Mouse (Mus musculus) kidney, postnatal 0 days (tissue): Measurements from ENCODE around the gene Amotl1. TPM values are rescaled to one million over a fixed set of nuclear protein-coding genes. Genes with fewer than 3 reads are reported as not detected.

Experiments used
- ATAC-seq: fragments of 200-750 bp; cut with Nextera tagmentation; replicated peaks from 2 replicates; pipeline ENCODE4 v1.8.0; 2017; ENCODE audit warnings: low read depth, moderate number of reproducible peaks, moderate TSS enrichment, moderate library complexity; ENCODE audit not compliant: low FRiP score
- DNase-seq: peaks from one replicate; pipeline ENCODE4 v3.0.0-alpha.2; 2016; ENCODE audit warnings: low spot score
- H3K27ac ChIP-seq: fragments of 300-500 bp; sonication (generic); 2 replicates; pipeline ENCODE4 v1.5.1; 2014; ENCODE audit warnings: mild to moderate bottlenecking
- H3K27me3 ChIP-seq: fragments of 300-500 bp; sonication (generic); 2 replicates; pipeline ENCODE4 v1.6.1; 2014; ENCODE audit warnings: low read length, mixed read lengths; ENCODE audit not compliant: insufficient read depth
- H3K36me3 ChIP-seq: fragments of 300-500 bp; sonication (generic); 2 replicates; pipeline ENCODE4 v1.6.1; 2014; ENCODE audit warnings: low read length, mixed read lengths; ENCODE audit not compliant: insufficient read depth
- H3K4me1 ChIP-seq: fragments of 300-500 bp; sonication (generic); replicated peaks from 2 replicates; pipeline ENCODE4 v1.6.1; 2014; ENCODE audit warnings: antibody characterized with exemption, low read length, mixed read lengths; ENCODE audit not compliant: insufficient read depth
- H3K4me2 ChIP-seq: fragments of 300-500 bp; sonication (generic); 2 replicates; pipeline ENCODE4 v1.6.1; 2014; ENCODE audit warnings: mild to moderate bottlenecking, low read length, moderate library complexity, mixed read lengths
- H3K4me3 ChIP-seq: fragments of 300-500 bp; sonication (generic); replicated peaks from 2 replicates; pipeline ENCODE4 v1.5.1; 2014; ENCODE audit warnings: low read depth, low read length
- H3K9ac ChIP-seq: fragments of 300-500 bp; sonication (generic); 2 replicates; pipeline ENCODE4 v1.6.1; 2014; ENCODE audit warnings: low read depth, low read length
- H3K9me3 ChIP-seq: fragments of 300-500 bp; sonication (generic); replicated peaks from 2 replicates; pipeline ENCODE4 v1.6.1; 2016; ENCODE audit warnings: low read length, inconsistent platforms, mixed read lengths
- CTCF ChIP-seq: IDR thresholded peaks from 2 replicates; pipeline ENCODE4 v1.5.1; 2016; ENCODE audit warnings: antibody characterized with exemption, low read depth, mild to moderate bottlenecking, moderate library complexity
- WGBS: fragments of 180-500 bp; shearing (Covaris S2); extraction: QIAGEN DNeasy Blood & Tissue Kit; methylation state at CpG from one replicate; pipeline ENCODE4 v1.1.7; 2014; 5-methylcytosine and 5-hydroxymethylcytosine counted together
- polyA plus RNA-seq: library from polyadenylated mRNA; unstranded; fragments of >200 nt; fragmentation: Nextera tagmentation; extraction: Ambion mirVana; gene quantifications from 2 replicates; pipeline ENCODE4 v1.2.1, GENCODE M21; 2015

Amotl1 gene
- polyA plus RNA-seq, 1 experiment from 2014 or later, result 12.0 TPM

DNA sequence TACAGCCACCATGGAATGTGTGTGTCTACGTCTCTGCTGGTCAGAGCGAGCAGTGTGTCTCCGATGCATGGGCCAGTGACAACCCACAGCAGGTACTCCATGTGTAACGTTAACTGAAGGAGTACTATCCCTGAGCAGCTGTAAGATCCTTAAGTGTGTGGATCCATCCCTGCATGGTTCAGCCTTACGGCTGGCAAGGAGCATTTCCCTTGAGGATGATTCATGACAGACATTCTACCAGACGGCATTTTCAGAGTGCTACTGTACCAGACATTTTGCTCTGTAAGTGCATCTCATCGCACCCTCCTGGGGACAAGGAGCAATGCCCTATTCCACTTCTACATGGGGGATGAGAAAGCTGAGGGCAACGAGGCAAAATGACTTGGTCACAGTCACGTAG lies 84.9 kb downstream of the Amotl1 start:
- H3K36me3 ChIP-seq, result peaks cover 46% of the 10 kb centered on the region

DNA sequence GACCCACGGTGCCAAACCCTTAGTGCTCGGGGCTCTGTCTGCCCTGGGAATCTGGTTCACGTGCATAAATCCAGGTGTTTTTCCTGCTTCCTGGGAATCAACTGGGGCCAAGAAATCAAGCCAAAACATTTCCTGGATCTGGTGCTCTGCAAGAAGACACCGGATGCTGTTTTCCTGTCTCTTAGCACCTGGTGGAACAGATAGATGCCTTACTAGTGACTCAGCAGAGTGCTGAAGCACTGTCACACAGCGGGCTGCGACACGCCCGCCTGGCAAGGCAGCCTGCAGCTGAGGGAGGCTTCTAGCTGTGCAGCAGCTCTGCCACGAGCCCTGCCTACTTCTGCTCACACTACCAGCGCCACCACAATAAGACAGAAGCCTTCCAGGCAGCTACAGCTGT lies 85.4 kb downstream of the Amotl1 start:
- Histone ChIP-seq H3K9ac (no peak overlapping the region), H3K4me1 (no peaks in the 10 kb centered on the region), H3K4me2 (no peak overlapping the region), H3K27me3 (no peaks in the 10 kb centered on the region), H3K9me3 (no peaks in the 10 kb centered on the region), H3K27ac (no peak overlapping the region), H3K4me3 (no peak overlapping the region), H3K36me3 (peaks cover 51% of the 10 kb centered on the region)
- ATAC-seq (no peak), DNase-seq (no peak)
- WGBS, result 64% methylated on average over 10 of the region's 10 CpGs
- TF ChIP-seq CTCF, result no peak

More for the DNA sequence above, 84.9 kb downstream of the Amotl1 start:
- no peak overlapping the region for H3K4me3 ChIP-seq
- DNase-seq (no peak), ATAC-seq (no peak)
- 83% methylated on average over 9 of the region's 9 CpGs for WGBS
- no peaks in the 10 kb centered on the region for H3K9me3 ChIP-seq
- no peak overlapping the region for H3K9ac ChIP-seq
- H3K27me3 ChIP-seq, result no peaks in the 10 kb centered on the region
- H3K4me2 ChIP-seq, result no peak overlapping the region
- no peak for TF ChIP-seq CTCF
- no peaks in the 10 kb centered on the region for H3K4me1 ChIP-seq
- H3K27ac ChIP-seq, result no peak overlapping the region

DNA sequence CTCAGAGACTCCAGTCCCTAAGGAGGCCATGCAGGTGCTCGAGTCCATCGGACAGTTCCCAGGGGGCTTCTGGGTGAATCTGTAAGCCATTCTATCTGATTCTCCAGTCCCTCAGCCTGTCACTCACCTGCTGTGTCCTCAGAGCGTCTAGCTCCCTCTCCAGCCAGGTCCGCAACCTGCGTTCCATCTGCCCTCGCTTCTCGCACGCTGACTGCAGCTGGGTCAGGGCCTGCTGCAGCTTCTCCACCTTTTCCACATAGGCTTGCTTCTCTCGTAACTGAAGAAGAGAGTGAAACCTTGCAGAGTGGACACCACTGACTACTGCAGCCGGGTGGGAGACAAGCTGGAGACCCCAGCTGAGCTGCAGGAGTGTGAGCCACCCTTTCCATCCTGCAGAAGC lies 86.5 kb downstream of the Amotl1 start:
- 95% methylated on average over 10 of the region's 10 CpGs for WGBS
- TF ChIP-seq CTCF, result no peak
- no peak overlapping the region for H3K4me3 ChIP-seq
- ATAC-seq (no peak), DNase-seq (no peak)
- no peak overlapping the region for H3K4me2 ChIP-seq
- no peaks in the 10 kb centered on the region for H3K4me1 ChIP-seq
- H3K9ac ChIP-seq, result no peak overlapping the region
- no peaks in the 10 kb centered on the region for H3K9me3 ChIP-seq
- H3K27ac ChIP-seq, result no peak overlapping the region
- peaks cover 54% of the 10 kb centered on the region for H3K36me3 ChIP-seq
- H3K27me3 ChIP-seq, result no peaks in the 10 kb centered on the region

DNA sequence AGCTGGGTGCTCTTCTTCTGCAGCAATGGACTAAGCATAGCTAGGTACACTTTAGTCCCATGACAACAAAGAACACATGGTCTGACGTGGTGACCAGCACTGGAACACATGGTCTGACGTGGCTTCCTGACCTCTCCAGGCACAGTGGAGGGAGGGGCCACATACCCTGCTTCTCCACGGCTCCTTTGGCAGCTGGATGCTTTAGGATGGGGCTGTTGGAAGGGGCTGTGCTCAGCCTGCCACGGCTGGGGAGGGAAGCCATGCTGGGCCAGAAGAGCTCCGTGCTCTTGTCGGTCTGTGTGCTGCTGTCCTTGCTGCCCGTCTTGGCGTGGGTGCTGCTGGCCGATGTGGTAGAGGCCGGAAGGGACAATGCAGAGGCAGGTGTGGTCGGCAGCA lies 96.5 kb downstream of the Amotl1 start:
- Histone ChIP-seq H3K4me2 (no peak overlapping the region), H3K36me3 (peaks cover 48% of the 10 kb centered on the region), H3K4me3 (no peak overlapping the region), H3K4me1 (no peaks in the 10 kb centered on the region), H3K27ac (no peak overlapping the region), H3K9ac (no peak overlapping the region), H3K27me3 (no peaks in the 10 kb centered on the region), H3K9me3 (no peaks in the 10 kb centered on the region)
- 71% methylated on average over 11 of the region's 11 CpGs for WGBS
- ATAC-seq (0 out of 2 replicates have a peak, but pooled peaks have one; percentile 36), DNase-seq (no peak)
- TF ChIP-seq CTCF, result no peak

DNA sequence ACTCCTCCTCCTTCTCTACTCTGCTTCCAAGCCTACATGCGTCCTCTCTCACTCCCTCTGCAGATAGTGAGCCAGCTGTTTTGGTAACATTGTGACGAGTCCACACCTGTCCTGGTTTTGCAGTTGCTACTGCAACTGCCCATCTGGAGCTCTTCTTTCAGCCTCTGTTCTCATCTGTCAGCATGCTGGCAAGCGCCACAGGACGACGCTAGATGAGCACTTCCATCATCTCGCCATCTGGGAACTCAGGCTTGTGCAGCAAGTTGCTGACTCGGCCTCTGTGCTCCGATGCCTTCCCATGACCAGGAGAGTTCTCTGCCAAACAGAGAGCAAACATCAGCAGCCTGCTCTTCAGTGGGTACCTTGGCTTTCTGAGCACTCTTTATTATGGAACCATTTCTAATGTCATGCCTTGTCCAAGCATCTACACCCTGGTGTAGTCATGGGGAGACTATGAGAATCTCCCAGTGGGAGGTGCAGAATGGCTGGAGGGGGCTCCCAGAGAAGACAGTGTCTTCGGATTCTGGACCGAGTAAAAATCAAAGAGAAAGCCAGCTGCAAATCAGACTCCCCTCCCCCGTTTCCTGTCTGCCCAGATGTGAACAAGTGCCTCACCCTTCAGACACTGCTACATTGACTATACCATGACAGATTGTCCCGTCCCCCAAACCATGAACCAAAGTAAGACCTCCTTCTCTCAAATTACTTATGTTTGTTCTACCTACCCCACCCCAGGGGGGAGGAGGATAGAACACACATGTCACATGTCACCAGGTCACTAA lies 97.1 kb downstream of the Amotl1 start:
- H3K27ac ChIP-seq, result no peak overlapping the region
- no peaks in the 10 kb centered on the region for H3K9me3 ChIP-seq
- ATAC-seq (no peak), DNase-seq (no peak)
- H3K36me3 ChIP-seq, result peaks cover 44% of the 10 kb centered on the region
- no peak overlapping the region for H3K4me2 ChIP-seq
- WGBS, result 60% methylated on average over 12 of the region's 12 CpGs
- H3K4me3 ChIP-seq, result no peak overlapping the region
- no peaks in the 10 kb centered on the region for H3K4me1 ChIP-seq
- no peak for TF ChIP-seq CTCF
- H3K27me3 ChIP-seq, result no peaks in the 10 kb centered on the region
- no peak overlapping the region for H3K9ac ChIP-seq

DNA sequence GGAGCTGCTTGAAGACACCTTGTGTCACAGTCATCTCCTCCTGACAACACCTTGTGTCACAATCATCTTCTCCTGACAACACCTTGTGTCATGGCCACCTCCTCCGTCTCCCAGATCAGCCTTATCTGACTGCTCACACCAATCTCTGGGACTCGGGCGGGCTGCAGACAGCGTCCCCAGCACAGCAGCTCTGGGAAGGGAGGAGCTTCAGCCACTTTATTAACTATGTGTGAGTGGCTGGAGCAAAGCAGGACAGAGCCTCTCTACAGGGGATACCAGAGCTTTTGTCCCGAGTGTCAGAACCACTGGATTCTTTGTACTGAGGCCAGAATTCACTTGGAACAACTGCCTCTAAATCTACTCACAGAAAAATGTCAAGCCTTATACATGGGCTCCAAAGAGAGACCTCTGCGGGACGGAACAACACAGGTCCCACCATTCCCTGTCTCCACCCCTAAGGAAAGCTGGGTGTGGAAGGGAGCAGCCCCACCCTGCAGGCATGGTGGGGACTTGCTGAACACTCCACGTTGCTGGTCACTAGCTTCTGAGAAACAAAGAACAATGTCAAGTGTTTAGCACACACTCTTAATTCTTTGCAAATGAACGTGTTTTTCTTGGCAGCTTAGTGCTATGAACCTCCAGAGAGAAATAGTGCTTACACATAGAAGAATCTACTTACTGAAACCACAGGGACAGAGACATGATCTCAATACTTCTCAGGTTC lies 100.7 kb downstream of the Amotl1 start:
- no peak for TF ChIP-seq CTCF
- peaks cover 31% of the 10 kb centered on the region for H3K36me3 ChIP-seq
- ATAC-seq, result no peak
- no peak overlapping the region for H3K4me3 ChIP-seq
- H3K9ac ChIP-seq, result no peak overlapping the region
- DNase-seq, result peak; percentile 62
- WGBS, result 52% methylated on average over 9 of the region's 9 CpGs
- no peaks in the 10 kb centered on the region for H3K9me3 ChIP-seq
- H3K27ac ChIP-seq, result no peak overlapping the region
- H3K27me3 ChIP-seq, result no peaks in the 10 kb centered on the region
- H3K4me2 ChIP-seq, result no peak overlapping the region
- no peaks in the 10 kb centered on the region for H3K4me1 ChIP-seq
